Mouse (Mus musculus) heart, adult 2 months (tissue): ENCODE data around the gene Mdga1. TPM values are rescaled to one million over a fixed set of nuclear protein-coding genes. Genes with fewer than 3 reads are reported as not detected.
A peak's percentile ranks its signal among the peaks of the same experiment; 100 is the strongest.

Experiments used
- DNase-seq, 2 experiments: peaks; one replicate each; pipeline ENCODE4 v3.0.0; 2021
- H3K27ac ChIP-seq: fragments of 200-600 bp; 2 replicates; pipeline ENCODE4 v1.8.1; 2022
- H3K27me3 ChIP-seq: fragments of 200-500 bp; 2 replicates; pipeline ENCODE4 v1.6.1; 2012; ENCODE audit warnings: mild to moderate bottlenecking, low read length, inconsistent platforms, mixed read lengths; ENCODE audit not compliant: control insufficient read depth, insufficient read depth
- H3K36me3 ChIP-seq: fragments of 200-500 bp; 2 replicates; pipeline ENCODE4 v1.6.1; 2012; ENCODE audit warnings: low read length, inconsistent platforms; ENCODE audit not compliant: control insufficient read depth, insufficient read depth
- H3K4me1 ChIP-seq: fragments of 200-500 bp; 2 replicates; pipeline ENCODE4 v1.6.1; 2011; ENCODE audit warnings: low read length; ENCODE audit not compliant: control insufficient read depth, insufficient read depth
- H3K4me3 ChIP-seq: fragments of 200-600 bp; 2 replicates; pipeline ENCODE4 v1.8.1; 2022
- H3K79me2 ChIP-seq: fragments of 200-500 bp; replicated peaks from 2 replicates; pipeline ENCODE4 v1.6.1; 2012; ENCODE audit warnings: mild to moderate bottlenecking, inconsistent platforms, low read length, moderate library complexity, mixed read lengths; ENCODE audit not compliant: control insufficient read depth, insufficient read depth
- H3K9ac ChIP-seq: fragments of 200-500 bp; 2 replicates; pipeline ENCODE4 v1.6.1; 2012; ENCODE audit warnings: low read depth, mild to moderate bottlenecking, control low read depth, inconsistent platforms, low read length, mixed read lengths
- CTCF ChIP-seq: fragments of 200-600 bp; IDR thresholded peaks from 2 replicates; pipeline ENCODE4 v1.8.1; 2022; ENCODE audit warnings: antibody characterized with exemption, mild to moderate bottlenecking, moderate library complexity
- EP300 ChIP-seq: fragments of 200-500 bp; IDR thresholded peaks from 2 replicates; pipeline ENCODE4 v1.6.1; 2011; ENCODE audit warnings: low read depth, low read length, control low read depth; ENCODE audit not compliant: insufficient read depth
- POLR2A ChIP-seq: fragments of 200-500 bp; IDR thresholded peaks from 2 replicates; pipeline ENCODE4 v1.6.1; 2011; ENCODE audit warnings: mild to moderate bottlenecking, low read depth, low read length, control low read depth; ENCODE audit not compliant: insufficient read depth
- WGBS: fragments of 180-500 bp; shearing (Covaris S2); methylation state at CpG from one replicate; pipeline ENCODE4 v1.1.7; 2018; 5-methylcytosine and 5-hydroxymethylcytosine counted together
- intact Hi-C: fragments of 180-260 bp; cut with DNase I; formaldehyde crosslinking; loops from one replicate; pipeline ENCODE4 v1.15.1; 2025
- polyA plus RNA-seq: library from polyadenylated mRNA; depleted of rRNA; stranded (reverse); fragments of >200 nt; gene quantifications from 2 replicates; pipeline ENCODE4 v1.2.3, GENCODE M21; 2012
- total RNA-seq, 2 experiments: library from RNA; stranded (reverse); gene quantifications; 2 replicates each; pipeline ENCODE4 v1.2.3; 2021

Gene Mdga1
- total and polyA plus RNA-seq, 3 experiments: 13.4 to 26.3 (median 15.4) TPM

- WGBS: 73% methylated on average over 6 of the region's 6 CpGs
- TF ChIP-seq CTCF (no peak), POLR2A (no peak), EP300 (no peak)
These were observed 85.3 kb downstream of the Mdga1 start for GRCm38 (mm10) chr17:29884596-29884995.

GRCm38 (mm10) chr17:29883351-29883750 is 86.5 kb downstream of the Mdga1 start:
- no peaks in the 10 kb centered on the region for H3K27me3 ChIP-seq
- intact Hi-C loops: loop anchor here (1.0 to 2.0 kb wide), 4 partner anchors 87 to 280 kb away; no protein-coding TSS in a partner anchor
- WGBS: 61% methylated on average over 9 of the region's 9 CpGs
- H3K27ac ChIP-seq: no peak overlapping the region
- no peaks in the 10 kb centered on the region for H3K36me3 ChIP-seq
- no peak overlapping the region for H3K4me3 ChIP-seq
- H3K4me1 ChIP-seq: 0 out of 2 replicates have a peak, but pooled peaks cover 2% of the 10 kb centered on the region
- DNase-seq: no peak
- TF ChIP-seq POLR2A (no peak), EP300 (no peak), CTCF (no peak)
- no peaks in the 10 kb centered on the region for H3K79me2 ChIP-seq
- H3K9ac ChIP-seq: no peak overlapping the region

More at GRCm38 (mm10) chr17:29884596-29884995, 85.3 kb downstream of the Mdga1 start:
- Histone ChIP-seq H3K27ac (no peak overlapping the region), H3K4me1 (0 out of 2 replicates have a peak, but pooled peaks cover 2% of the 10 kb centered on the region), H3K9ac (no peak overlapping the region), H3K79me2 (no peaks in the 10 kb centered on the region), H3K36me3 (no peaks in the 10 kb centered on the region), H3K4me3 (no peak overlapping the region), H3K27me3 (no peaks in the 10 kb centered on the region)
- intact Hi-C loops: no loop called here
- DNase-seq: no peak

- no peak overlapping the region for H3K9ac ChIP-seq
- TF ChIP-seq EP300 (no peak), CTCF (peak; percentile 90)
- H3K79me2 ChIP-seq: no peaks in the 10 kb centered on the region
- H3K27ac ChIP-seq: no peak overlapping the region
- H3K4me3 ChIP-seq: no peak overlapping the region
- 0 out of 2 replicates have a peak, but pooled peaks cover 2% of the 10 kb centered on the region for H3K4me1 ChIP-seq
- WGBS: 3% methylated on average over 5 of the region's 5 CpGs
- no peaks in the 10 kb centered on the region for H3K36me3 ChIP-seq
- H3K27me3 ChIP-seq: no peaks in the 10 kb centered on the region
- intact Hi-C loops: loop anchor here (1.0 to 2.0 kb wide), 4 partner anchors 87 to 280 kb away; no protein-coding TSS in a partner anchor
- peak; percentile 42 to 77 for DNase-seq
These were observed 87.0 kb downstream of the Mdga1 start for GRCm38 (mm10) chr17:29882885-29883284.

GRCm38 (mm10) chr17:29880251-29880650 is 89.6 kb downstream of the Mdga1 start:
- DNase-seq: no peak
- no peak for TF ChIP-seq CTCF
- no peak for TF ChIP-seq POLR2A
- TF ChIP-seq EP300: no peak
- WGBS: 70% methylated on average over 10 of the region's 10 CpGs
- Histone ChIP-seq H3K27ac (no peak overlapping the region), H3K36me3 (no peaks in the 10 kb centered on the region), H3K79me2 (no peaks in the 10 kb centered on the region), H3K4me3 (no peak overlapping the region), H3K9ac (no peak overlapping the region), H3K4me1 (no peaks in the 10 kb centered on the region), H3K27me3 (no peaks in the 10 kb centered on the region)
- intact Hi-C loops: no loop called here

DNA sequence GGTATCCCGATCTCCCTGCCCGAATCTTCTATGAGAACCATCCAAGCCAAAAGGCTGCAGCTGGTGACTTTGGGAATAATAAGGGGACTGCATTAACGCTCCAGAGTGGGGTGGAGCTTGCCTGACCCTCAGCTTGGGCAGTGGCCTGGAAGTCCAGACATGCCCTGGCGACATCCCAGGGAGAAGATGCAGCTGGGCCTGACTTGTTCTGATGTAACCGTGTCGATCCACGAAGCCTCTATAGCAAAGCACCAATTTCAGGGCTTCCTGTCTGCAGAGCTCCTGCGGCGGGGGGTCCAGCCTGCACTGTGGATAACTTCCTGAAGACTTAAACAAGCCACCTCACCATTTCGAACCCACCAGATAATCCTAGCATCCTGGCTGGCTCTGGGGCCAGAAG is 90.9 kb downstream of the Mdga1 start:
- WGBS: 70% methylated on average over 10 of the region's 10 CpGs
- intact Hi-C loops: no loop called here
- H3K27me3 ChIP-seq: no peaks in the 10 kb centered on the region
- TF ChIP-seq CTCF (no peak), POLR2A (no peak), EP300 (no peak)
- no peak overlapping the region for H3K27ac ChIP-seq
- no peaks in the 10 kb centered on the region for H3K36me3 ChIP-seq
- H3K4me3 ChIP-seq: no peak overlapping the region
- no peaks in the 10 kb centered on the region for H3K79me2 ChIP-seq
- H3K4me1 ChIP-seq: no peaks in the 10 kb centered on the region
- DNase-seq: no peak
- H3K9ac ChIP-seq: no peak overlapping the region

DNA sequence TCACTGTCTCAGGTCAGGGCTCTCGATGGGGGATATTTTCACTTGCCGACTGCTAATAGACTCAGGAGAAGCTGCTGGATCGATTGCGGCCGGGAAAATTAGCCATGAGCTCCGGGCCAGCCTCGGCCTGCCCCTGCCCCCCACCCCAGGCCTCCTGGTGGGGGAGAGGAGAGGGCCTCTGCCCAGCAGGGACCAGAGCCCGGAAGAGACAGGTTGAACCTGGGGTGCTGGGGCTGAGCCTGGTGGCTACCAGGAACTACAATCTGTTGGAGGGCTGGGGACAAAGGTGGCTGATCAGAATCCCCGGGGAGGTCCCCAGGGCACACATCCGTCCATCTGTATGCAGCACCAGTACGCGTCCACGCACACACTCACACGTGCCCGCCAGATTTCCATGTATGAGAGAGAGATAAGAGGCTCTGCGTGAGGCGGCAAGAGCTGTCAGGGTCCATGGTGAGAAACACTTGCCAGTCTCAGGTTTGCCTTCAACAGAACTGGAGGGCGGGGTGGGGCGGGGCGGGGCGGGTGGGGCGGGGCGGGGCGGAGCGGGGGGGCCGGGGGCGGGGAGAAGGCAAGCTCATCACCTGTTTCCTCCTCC is 95.7 kb downstream of the Mdga1 start:
- no peak overlapping the region for H3K9ac ChIP-seq
- H3K27ac ChIP-seq: no peak overlapping the region; the same call in 1 of the 2 replicates
- H3K79me2 ChIP-seq: no peaks in the 10 kb centered on the region
- H3K4me3 ChIP-seq: no peak overlapping the region
- DNase-seq: no peak
- 20% methylated on average over 27 of the region's 27 CpGs for WGBS
- H3K36me3 ChIP-seq: no peaks in the 10 kb centered on the region
- intact Hi-C loops: no loop called here
- no peaks in the 10 kb centered on the region for H3K27me3 ChIP-seq
- no peaks in the 10 kb centered on the region for H3K4me1 ChIP-seq
- TF ChIP-seq EP300: no peak
- TF ChIP-seq CTCF: no peak
- no peak for TF ChIP-seq POLR2A
